28 mouse cellular contexts compared by ENCODE assay signal in genomic region chr4:148962096-148962495, GRCm38 (mm10).
A peak's percentile ranks its signal among the peaks of the same experiment; 100 is the strongest.
DNase-seq lines count a peak whose midpoint lies in the region; ATAC-seq and TF ChIP-seq lines count a peak whose summit lies in the region.
"Had no signal": no experiment of that assay in that cellular context is flagged by ENCODE, and none has a peak within 500 bp of the region (broad histone marks: within the 10 kb centered on the region; RNA-seq: fewer than 3 reads in every experiment).

No protein-coding gene starts in this region.

- no peak for TF ChIP-seq EP300 in heart, adult 2 months (IDR thresholded peaks at IDR 0.05; ENCODE audit: insufficient read depth, low read depth, low read length)

- H3K4me3 ChIP-seq in heart, embryonic 13.5 days = no peak overlapping the region
- no peak overlapping the region for H3K4me3 ChIP-seq in heart, adult 2 months
- H3K4me3 ChIP-seq in hindbrain, embryonic 10.5 days = no peak overlapping the region
- H3K4me3 ChIP-seq: embryonic facial prominence, embryonic 10.5 days; embryonic facial prominence, embryonic 15.5 days; forebrain, embryonic 12.5 days; hindbrain, embryonic 13.5 days; myocyte; neural tube, embryonic 12.5 days had no signal

- no peak for ATAC-seq in heart, embryonic 13.5 days (ENCODE audit: extremely low read depth, insufficient number of reproducible peaks, low FRiP score, low TSS enrichment)
- ATAC-seq: forebrain, postnatal 0 days; intestine, embryonic 16.5 days had no signal

- H3K9me3 ChIP-seq in heart, embryonic 13.5 days = no peaks in the 10 kb centered on the region
- H3K9me3 ChIP-seq in hindbrain, embryonic 10.5 days = no peaks in the 10 kb centered on the region
- H3K9me3 ChIP-seq: embryonic facial prominence, embryonic 10.5 days; embryonic facial prominence, embryonic 15.5 days; forebrain, embryonic 12.5 days; hindbrain, embryonic 13.5 days; neural tube, embryonic 12.5 days had no signal

- peaks cover 53% of the 10 kb centered on the region for H3K4me1 ChIP-seq in heart, embryonic 13.5 days
- no peaks in the 10 kb centered on the region for H3K4me1 ChIP-seq in heart, adult 2 months (ENCODE audit: control insufficient read depth, insufficient read depth, low read length)
- peaks cover 29% of the 10 kb centered on the region for H3K4me1 ChIP-seq in hindbrain, embryonic 10.5 days (replicated peaks)
- H3K4me1 ChIP-seq: forebrain, embryonic 12.5 days had no signal

- peaks cover 57% of the 10 kb centered on the region for H3K36me3 ChIP-seq in heart, embryonic 13.5 days
- H3K36me3 ChIP-seq in heart, adult 2 months (ENCODE audit: control insufficient read depth, insufficient read depth, low read length) = no peaks in the 10 kb centered on the region
- peaks cover 68% of the 10 kb centered on the region for H3K36me3 ChIP-seq in hindbrain, embryonic 10.5 days

- no peak for TF ChIP-seq CTCF in heart, adult 2 months (IDR thresholded peaks at IDR 0.05)

- 0 out of 2 replicates have a peak overlapping the region, but pooled peaks have one; percentile 61 for H3K4me2 ChIP-seq in heart, embryonic 13.5 days
- H3K4me2 ChIP-seq: embryonic facial prominence, embryonic 15.5 days; forebrain, embryonic 12.5 days; hindbrain, embryonic 13.5 days; midbrain, embryonic 11.5 days; neural tube, embryonic 12.5 days had no signal

- 83% methylated on average over 1 of the region's 1 CpGs for WGBS in heart, embryonic 13.5 days
- WGBS in heart, adult 2 months = 57% methylated on average over 1 of the region's 1 CpGs
- WGBS in hindbrain, embryonic 10.5 days = 82% methylated on average over 1 of the region's 1 CpGs

- TF ChIP-seq POLR2A in heart, adult 2 months (IDR thresholded peaks at IDR 0.05; ENCODE audit: insufficient read depth, low read depth, low read length) = no peak

- peak overlapping the region; percentile 82; the same call in 1 of the 2 replicates for H3K9ac ChIP-seq in heart, embryonic 13.5 days
- no peak overlapping the region for H3K9ac ChIP-seq in heart, adult 2 months (ENCODE audit: low read depth, low read length)
- H3K9ac ChIP-seq: embryonic facial prominence, embryonic 15.5 days; forebrain, embryonic 12.5 days; forebrain, postnatal 0 days; hindbrain, embryonic 13.5 days; neural tube, embryonic 12.5 days had no signal

- intact Hi-C loops in heart, adult 2 months (cut with DNase I) = loop anchor here (5.0 kb wide), 1 partner anchor 220 kb away; no protein-coding TSS in a partner anchor

- H3K79me2 ChIP-seq in heart, adult 2 months (replicated peaks; ENCODE audit: control insufficient read depth, insufficient read depth, low read length) = no peaks in the 10 kb centered on the region

- no peaks in the 10 kb centered on the region for H3K27me3 ChIP-seq in heart, embryonic 13.5 days (replicated peaks)
- no peaks in the 10 kb centered on the region for H3K27me3 ChIP-seq in heart, adult 2 months (ENCODE audit: control insufficient read depth, insufficient read depth, low read length)
- no peaks in the 10 kb centered on the region for H3K27me3 ChIP-seq in hindbrain, embryonic 10.5 days (ENCODE audit: insufficient read depth, poor library complexity, severe bottlenecking)
- H3K27me3 ChIP-seq: forebrain, embryonic 12.5 days; neural tube, embryonic 12.5 days had no signal

- no peak overlapping the region; the same call in none of the 2 replicates for H3K27ac ChIP-seq in heart, embryonic 13.5 days (replicated peaks)
- no peak overlapping the region for H3K27ac ChIP-seq in heart, adult 2 months
- no peak overlapping the region for H3K27ac ChIP-seq in hindbrain, embryonic 10.5 days
- H3K27ac ChIP-seq: embryonic facial prominence, embryonic 10.5 days; embryonic facial prominence, embryonic 15.5 days; forebrain, embryonic 12.5 days; hindbrain, embryonic 13.5 days; neural tube, embryonic 12.5 days; stomach, postnatal 0 days had no signal

- no peak for DNase-seq in heart, adult 2 months
- DNase-seq in kidney, adult 18-20 months = peak; percentile 58
- no peak for DNase-seq in kidney, postnatal 10 days
- peak; percentile 43 for DNase-seq in adipocyte (ENCODE audit: low spot score)
- DNase-seq in kidney, postnatal 14 days = peak; percentile 66
- no peak for DNase-seq in hindbrain, embryonic 10.5 days (ENCODE audit: low spot score)
- DNase-seq: adrenal gland, adult 2 months; adrenal gland, postnatal 36 days; B cell, adult 2 months; cerebellum, adult 18-20 months; cerebellum, postnatal 25 days; forebrain, postnatal 0 days; gastrocnemius, postnatal 10 days; liver; lung, postnatal 36 days; right cerebral cortex, postnatal 4 days; thymus, adult 18-20 months; thymus, postnatal 25 days had no signal

Comparison
In these comparisons a context has a peak if more than half of its experiments do, and no peak if none do; other contexts are left out.
1. DNase-seq: peak in kidney, adult 18-20 months (single experiment), adipocyte (single experiment) and kidney, postnatal 14 days (single experiment); none in heart, adult 2 months (0 of 2), kidney, postnatal 10 days (single experiment) and hindbrain, embryonic 10.5 days (single experiment).